Mouse (Mus musculus): ENCODE data around the gene Nphp3.

GRCm38 (mm10) chr9:104027186-104027585 is 24.8 kb downstream of the Nphp3 start:
- TF ChIP-seq CTCF (IDR thresholded peaks at IDR 0.05; ENCODE audit: borderline replicate concordance, extremely low read depth, insufficient read depth, insufficient read length) (no peak), POLR2A (IDR thresholded peaks at IDR 0.05; ENCODE audit: borderline replicate concordance, extremely low read depth, insufficient read depth, insufficient read length, poor library complexity, severe bottlenecking) (no peak)
